Mouse (Mus musculus) regulatory T cell (primary cell): ENCODE results near the gene Zim1.

Experiments
- in situ Hi-C: fragments of 300-600 bp; cut with MboI, MseI; formaldehyde crosslinking; loops from one replicate; pipeline ENCODE4 v1.15.1; 2025; ENCODE audit warnings: high pct_unique_total_duplicates

The Zim1 gene

DNA sequence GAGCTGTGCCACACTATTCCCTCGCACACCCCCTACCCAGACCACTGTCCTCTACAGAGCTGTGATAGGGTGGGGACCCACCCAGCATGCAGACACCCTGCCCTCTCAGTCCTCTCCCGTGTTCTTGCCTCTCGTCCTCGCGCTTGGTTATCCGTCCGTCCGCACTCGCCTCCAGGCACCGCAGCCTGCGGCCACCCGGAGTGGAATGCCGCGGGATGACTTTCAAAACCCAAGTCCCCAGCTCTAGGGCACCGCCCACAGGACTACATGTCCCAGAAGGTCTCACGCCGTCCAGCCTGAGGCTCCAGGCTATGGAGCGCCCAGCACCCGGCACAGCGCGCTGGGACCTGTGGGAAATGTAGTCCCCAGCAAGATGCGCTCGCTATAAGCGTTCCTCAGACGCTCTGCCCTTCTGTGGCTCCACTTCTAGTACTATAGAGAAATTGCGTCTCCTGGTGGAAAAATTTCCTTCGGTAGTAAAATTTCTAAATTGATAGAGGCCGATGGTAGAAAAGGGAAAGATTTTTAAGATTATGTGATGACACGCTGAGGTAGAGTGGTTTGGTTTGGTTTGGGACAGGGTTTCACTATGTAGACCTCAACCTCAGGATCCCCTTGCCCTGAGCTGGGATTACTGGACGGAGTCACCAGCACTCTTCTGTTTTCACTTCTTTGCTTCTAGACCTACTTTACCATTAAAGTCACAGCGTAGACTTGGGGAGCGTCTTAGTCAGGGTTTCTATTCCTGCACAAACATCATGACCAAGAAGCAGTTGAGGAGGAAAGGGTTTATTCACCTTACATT lies at the start of gene Zim1:
Zim1 (minus strand) TSS at position 210 of the 805 bp plus-strand sequence.
- in situ Hi-C loops, result no loop called here

- in situ Hi-C loops, result no loop called here
Measured at GRCm38 (mm10) chr7:6744281-6744904, 48.1 kb upstream of the Zim1 start.

GRCm38 (mm10) chr7:6736060-6736459 lies 39.8 kb upstream of the Zim1 start:
- in situ Hi-C loops, result no loop called here

GRCm38 (mm10) chr7:6731930-6732329 lies 35.7 kb upstream of the Zim1 start:
- in situ Hi-C loops, result no loop called here

GRCm38 (mm10) chr7:6731373-6731772 lies 35.1 kb upstream of the Zim1 start:
- in situ Hi-C loops, result no loop called here

- in situ Hi-C loops, result no loop called here
Measured at GRCm38 (mm10) chr7:6730801-6731200, 34.6 kb upstream of the Zim1 start.

GRCm38 (mm10) chr7:6730241-6730640 lies 34.0 kb upstream of the Zim1 start, which contains the start of the genes Peg3 and Usp29:
TSS of gene Peg3 (minus strand) at chr7:6730431.
TSS of gene Usp29 (plus strand) at chr7:6730578.
- in situ Hi-C loops, result no loop called here

GRCm38 (mm10) chr7:6729061-6729817 lies 33.0 kb upstream of the Zim1 start:
- in situ Hi-C loops, result loop anchor here (10.0 kb wide), 1 partner anchor 374 kb away; no protein-coding TSS in a partner anchor

- in situ Hi-C loops, result loop anchor here (10.0 kb wide), 1 partner anchor 374 kb away; no protein-coding TSS in a partner anchor
Measured at GRCm38 (mm10) chr7:6728263-6728931, 32.1 kb upstream of the Zim1 start.

GRCm38 (mm10) chr7:6727351-6728121 lies 31.3 kb upstream of the Zim1 start:
- in situ Hi-C loops, result loop anchor here (10.0 kb wide), 1 partner anchor 373 kb away; no protein-coding TSS in a partner anchor

DNA sequence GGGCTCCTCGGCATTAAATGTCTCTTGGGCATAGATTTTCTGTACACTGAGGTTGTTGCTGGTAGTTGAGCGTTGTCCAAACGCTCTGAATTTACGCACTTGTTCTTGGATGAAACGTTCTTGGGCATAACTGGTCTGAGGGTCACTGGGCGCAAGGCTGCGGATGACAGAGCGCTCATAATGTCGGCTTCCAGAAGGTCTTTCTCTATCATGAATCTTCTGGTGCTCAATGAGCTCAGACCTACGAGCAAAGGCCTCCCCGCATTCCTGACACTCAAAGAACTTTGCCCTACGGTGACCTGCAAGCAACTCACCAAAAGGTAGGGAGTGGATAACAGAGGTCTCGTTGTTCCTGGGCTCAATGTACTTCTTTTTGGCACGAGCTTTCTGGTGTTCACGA lies 13.1 kb upstream of the Zim1 start:
- in situ Hi-C loops, result no loop called here

GRCm38 (mm10) chr7:6708451-6709180 lies 12.4 kb upstream of the Zim1 start:
- in situ Hi-C loops, result no loop called here

DNA sequence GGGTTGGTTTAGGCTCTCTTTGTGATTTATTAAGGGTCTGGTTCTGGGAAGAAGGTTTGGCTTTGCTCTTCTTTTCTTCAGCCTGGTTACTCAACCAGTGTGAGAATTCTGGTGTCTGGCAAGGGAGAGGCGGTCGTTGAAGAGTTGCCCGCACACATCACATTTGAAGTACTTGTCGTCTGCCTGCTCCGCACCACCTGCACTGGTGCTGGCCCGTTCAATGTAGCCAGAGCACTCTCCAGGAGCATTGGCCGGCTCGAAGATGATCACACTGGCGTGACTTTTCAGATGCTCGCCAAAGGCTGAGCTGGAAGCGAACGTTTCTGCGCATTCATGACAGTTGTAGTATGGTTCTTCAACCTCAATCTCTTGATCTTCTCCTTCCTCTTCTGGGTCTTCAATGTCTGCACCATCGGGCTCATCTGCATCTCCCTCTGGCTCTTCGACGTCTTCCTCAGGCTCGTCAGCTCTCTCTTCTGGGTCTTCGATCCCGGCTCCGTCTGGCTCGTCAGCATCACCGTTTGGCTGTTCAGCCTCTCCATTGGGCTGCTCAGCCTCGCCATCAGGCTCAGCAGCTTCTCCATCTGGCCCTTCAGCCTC lies 11.3 kb upstream of the Zim1 start:
- in situ Hi-C loops, result no loop called here

GRCm38 (mm10) chr7:6699230-6699629 lies 3.0 kb upstream of the Zim1 start:
- in situ Hi-C loops, result no loop called here

GRCm38 (mm10) chr7:6685511-6685910 lies 10.7 kb downstream of the Zim1 start:
- in situ Hi-C loops, result no loop called here

DNA sequence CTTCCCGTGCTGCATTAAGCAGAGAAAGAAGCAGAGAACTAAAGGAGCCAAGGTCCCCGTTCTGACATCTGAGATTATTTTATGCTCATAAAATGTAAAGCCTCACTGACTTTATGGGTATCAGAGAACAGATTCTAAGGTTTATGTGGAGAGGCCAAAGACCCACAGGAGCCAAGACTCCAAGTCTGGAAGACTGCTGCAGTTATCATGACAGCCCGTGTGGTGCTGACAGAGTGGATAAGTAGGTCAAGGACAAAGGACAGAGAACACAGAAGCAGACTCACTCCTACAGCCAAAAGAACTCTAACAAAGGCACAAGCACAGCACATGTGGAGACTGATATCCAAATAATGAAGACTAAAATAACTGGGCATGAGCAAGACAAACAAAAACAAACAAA lies 29.5 kb downstream of the Zim1 start:
- in situ Hi-C loops, result no loop called here

GRCm38 (mm10) chr7:6663430-6663829 lies 32.8 kb downstream of the Zim1 start:
- in situ Hi-C loops, result no loop called here

DNA sequence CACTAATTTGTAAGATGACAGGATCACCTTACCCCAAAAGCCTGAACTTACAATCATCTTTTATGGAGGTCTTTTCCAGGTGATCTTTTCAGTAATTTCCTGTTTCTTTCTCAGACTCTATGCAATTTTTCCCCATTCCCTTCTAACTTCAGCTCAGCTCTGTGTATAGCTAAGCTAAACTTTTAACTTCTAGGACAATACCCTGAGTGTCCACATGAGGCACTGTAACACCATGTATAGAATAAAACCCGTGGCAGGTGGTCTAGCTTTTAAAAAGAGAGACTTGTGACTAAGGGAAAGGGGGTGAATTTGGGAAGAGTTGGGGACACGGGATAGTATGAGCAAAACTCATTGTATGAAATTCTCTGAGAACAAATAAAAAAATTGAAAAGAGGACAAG lies 36.6 kb downstream of the Zim1 start:
- in situ Hi-C loops, result no loop called here

DNA sequence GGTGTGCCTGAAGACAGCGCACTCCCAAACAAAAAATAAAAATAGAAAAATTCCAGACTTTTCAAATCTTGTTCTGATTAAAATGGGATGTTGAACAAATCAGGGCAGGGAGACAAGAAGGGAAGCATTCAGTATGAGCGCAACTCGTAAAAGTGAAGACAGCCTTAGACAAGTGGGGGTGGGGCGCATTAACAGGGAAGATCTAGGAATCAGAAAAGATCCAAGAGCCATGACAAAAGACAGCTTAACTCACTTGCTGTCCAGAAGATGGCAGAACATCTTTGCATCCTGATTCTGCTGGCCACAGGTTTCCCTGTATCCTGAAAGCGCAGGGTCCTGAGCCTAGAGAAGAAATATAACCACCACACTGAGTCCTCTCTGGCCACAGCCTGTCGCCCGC lies 37.6 kb downstream of the Zim1 start:
- in situ Hi-C loops, result no loop called here

DNA sequence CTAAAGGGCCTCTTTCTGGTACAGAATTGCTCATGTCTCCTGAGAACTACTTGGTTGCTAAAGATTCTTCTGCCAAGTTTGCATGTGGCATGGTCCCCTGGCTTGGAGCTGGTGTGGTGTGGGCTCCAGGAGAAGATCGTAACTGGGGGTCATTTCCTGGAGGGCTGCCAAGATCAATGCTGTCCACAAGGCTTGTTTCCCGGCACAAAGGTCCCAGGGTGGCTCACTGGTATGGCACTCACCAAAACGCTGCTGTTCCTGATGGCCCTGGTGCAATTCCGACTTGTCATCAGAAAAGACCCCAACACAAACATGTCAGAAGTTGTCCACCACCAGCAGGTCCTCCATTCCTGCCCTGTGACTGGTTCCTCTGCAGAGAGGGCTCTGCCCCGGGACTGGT lies 44.1 kb downstream of the Zim1 start:
- in situ Hi-C loops, result no loop called here
